Mouse (Mus musculus) limb, embryonic 15.5 days (tissue): ENCODE data around the gene Wdr47. TPM values are rescaled to one million over a fixed set of nuclear protein-coding genes. Genes with fewer than 3 reads are reported as not detected.
"Not testable (repeated sequence)": the region's sequence is repeated elsewhere in the genome, so short reads cannot be mapped to it uniquely, and the experiment has no call there.

Experiments used
- ATAC-seq: fragments of 200-750 bp; cut with Nextera tagmentation; 2 replicates; pipeline ENCODE4 v1.8.0; 2017; ENCODE audit warnings: low read depth, moderate TSS enrichment; ENCODE audit not compliant: insufficient number of reproducible peaks, low FRiP score, low TSS enrichment
- H3K27ac ChIP-seq: fragments of 300-500 bp; sonication (generic); 2 replicates; pipeline ENCODE4 v1.5.1; 2015; ENCODE audit warnings: moderate library complexity, mild to moderate bottlenecking, inconsistent platforms
- H3K27me3 ChIP-seq: fragments of 300-500 bp; sonication (generic); 2 replicates; pipeline ENCODE4 v1.6.1; 2015; ENCODE audit warnings: inconsistent platforms
- H3K36me3 ChIP-seq: fragments of 300-500 bp; sonication (generic); 2 replicates; pipeline ENCODE4 v1.6.1; 2015; ENCODE audit warnings: inconsistent platforms
- H3K4me1 ChIP-seq: fragments of 300-500 bp; sonication (generic); 2 replicates; pipeline ENCODE4 v1.6.1; 2015; ENCODE audit warnings: inconsistent platforms
- H3K4me2 ChIP-seq: fragments of 300-500 bp; sonication (generic); 2 replicates; pipeline ENCODE4 v1.6.1; 2015; ENCODE audit warnings: mild to moderate bottlenecking, inconsistent platforms
- H3K4me3 ChIP-seq: fragments of 300-500 bp; sonication (generic); 2 replicates; pipeline ENCODE4 v1.5.1; 2015; ENCODE audit warnings: mild to moderate bottlenecking, inconsistent platforms
- H3K9ac ChIP-seq: fragments of 300-500 bp; sonication (generic); 2 replicates; pipeline ENCODE4 v1.6.1; 2015; ENCODE audit warnings: inconsistent platforms
- H3K9me3 ChIP-seq: fragments of 300-500 bp; sonication (generic); 2 replicates; pipeline ENCODE4 v1.6.1; 2016; ENCODE audit warnings: inconsistent platforms
- WGBS: fragments of 180-500 bp; shearing (Covaris S2); methylation state at CpG from one replicate; pipeline ENCODE4 v1.1.7; 2015; 5-methylcytosine and 5-hydroxymethylcytosine counted together
- polyA plus RNA-seq: library from polyadenylated mRNA; unstranded; fragments of >200 nt; fragmentation: Nextera tagmentation; extraction: Ambion mirVana; gene quantifications from 2 replicates; pipeline ENCODE4 v1.2.1, GENCODE M21; 2015

Gene Wdr47
- 15.8 and 18.1 TPM in 2 replicates for polyA plus RNA-seq

- Histone ChIP-seq H3K36me3 (no peaks in the 10 kb centered on the region), H3K4me3 (peak within 1 kb of the TSS; percentile 95), H3K27me3 (no peaks in the 10 kb centered on the region), H3K27ac (peak within 1 kb of the TSS; percentile 75), H3K9me3 (no peaks in the 10 kb centered on the region), H3K9ac (peak within 1 kb of the TSS; percentile 79), H3K4me2 (peak within 1 kb of the TSS; percentile 98), H3K4me1 (peaks cover 11% of the 10 kb centered on the region)
- peak; percentile 99 for ATAC-seq
- WGBS, result 5% methylated on average over 44 of the region's 44 CpGs
These were observed at the start of gene Wdr47 for GRCm38 (mm10) chr3:108590786-108591529. TSS of gene Wdr47 (plus strand) at chr3:108591279.

GRCm38 (mm10) chr3:108542299-108542698 is 48.8 kb upstream of the Wdr47 start:
- Histone ChIP-seq H3K4me2 (no peak overlapping the region), H3K27me3 (no peaks in the 10 kb centered on the region), H3K9ac (no peak overlapping the region), H3K4me3 (no peak overlapping the region), H3K36me3 (no peaks in the 10 kb centered on the region), H3K4me1 (peaks cover 5% of the 10 kb centered on the region), H3K27ac (no peak overlapping the region), H3K9me3 (no peaks in the 10 kb centered on the region)
- 78% methylated on average over 11 of the region's 11 CpGs for WGBS
- no peak for ATAC-seq

- H3K4me1 ChIP-seq, result no peaks in the 10 kb centered on the region
- H3K4me2 ChIP-seq, result peak overlapping the region; percentile 69
- no peaks in the 10 kb centered on the region for H3K27me3 ChIP-seq
- H3K9me3 ChIP-seq, result no peaks in the 10 kb centered on the region
- peak overlapping the region; percentile 82 for H3K4me3 ChIP-seq
- peak; percentile 32 for ATAC-seq
- 0% methylated on average over 40 of the region's 42 CpGs for WGBS
- peak overlapping the region; percentile 89 for H3K27ac ChIP-seq
- H3K9ac ChIP-seq, result peak overlapping the region; percentile 96
- peaks cover 26% of the 10 kb centered on the region for H3K36me3 ChIP-seq
These were observed 36.9 kb upstream of the Wdr47 start for GRCm38 (mm10) chr3:108554111-108554561.

GRCm38 (mm10) chr3:108554587-108555312 is 36.3 kb upstream of the Wdr47 start:
- H3K36me3 ChIP-seq, result peaks cover 30% of the 10 kb centered on the region

DNA sequence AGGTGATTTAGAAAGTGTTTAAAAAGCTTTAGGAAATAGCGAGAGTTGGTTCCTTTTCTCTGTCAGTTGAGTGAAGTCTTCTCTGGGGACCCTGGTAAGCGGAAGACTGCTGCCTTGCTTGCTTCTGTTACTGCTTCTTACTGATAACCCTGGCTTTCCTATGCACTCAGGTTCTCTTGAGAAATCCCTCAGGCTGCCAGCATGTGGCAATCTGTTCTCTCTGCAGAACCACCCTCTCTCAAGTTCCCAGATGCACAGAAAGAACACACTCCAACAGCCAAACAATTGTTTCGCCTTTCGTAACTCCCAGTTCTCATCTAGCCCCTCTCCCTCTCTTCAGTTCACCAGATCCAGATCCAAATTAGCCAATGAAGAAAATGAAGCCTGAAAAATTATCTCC is 33.2 kb upstream of the Wdr47 start:
- ATAC-seq, result no peak
- Histone ChIP-seq H3K27me3 (no peaks in the 10 kb centered on the region), H3K9ac (no peak overlapping the region), H3K4me3 (no peak overlapping the region), H3K36me3 (peaks cover 39% of the 10 kb centered on the region), H3K9me3 (no peaks in the 10 kb centered on the region), H3K4me2 (no peak overlapping the region), H3K27ac (no peak overlapping the region), H3K4me1 (peaks cover 13% of the 10 kb centered on the region)
- WGBS, result 93% methylated on average over 4 of the region's 4 CpGs

More at GRCm38 (mm10) chr3:108554587-108555312, 36.3 kb upstream of the Wdr47 start:
- H3K4me3 ChIP-seq, result peak overlapping the region; percentile 82
- no peaks in the 10 kb centered on the region for H3K27me3 ChIP-seq
- H3K4me1 ChIP-seq, result no peaks in the 10 kb centered on the region
- peak; percentile 91 for ATAC-seq
- H3K9me3 ChIP-seq, result no peaks in the 10 kb centered on the region
- peak overlapping the region; percentile 89 for H3K27ac ChIP-seq
- 14% methylated on average over 21 of the region's 22 CpGs for WGBS
- peak overlapping the region; percentile 69 for H3K4me2 ChIP-seq
- peak overlapping the region; percentile 96 for H3K9ac ChIP-seq

DNA sequence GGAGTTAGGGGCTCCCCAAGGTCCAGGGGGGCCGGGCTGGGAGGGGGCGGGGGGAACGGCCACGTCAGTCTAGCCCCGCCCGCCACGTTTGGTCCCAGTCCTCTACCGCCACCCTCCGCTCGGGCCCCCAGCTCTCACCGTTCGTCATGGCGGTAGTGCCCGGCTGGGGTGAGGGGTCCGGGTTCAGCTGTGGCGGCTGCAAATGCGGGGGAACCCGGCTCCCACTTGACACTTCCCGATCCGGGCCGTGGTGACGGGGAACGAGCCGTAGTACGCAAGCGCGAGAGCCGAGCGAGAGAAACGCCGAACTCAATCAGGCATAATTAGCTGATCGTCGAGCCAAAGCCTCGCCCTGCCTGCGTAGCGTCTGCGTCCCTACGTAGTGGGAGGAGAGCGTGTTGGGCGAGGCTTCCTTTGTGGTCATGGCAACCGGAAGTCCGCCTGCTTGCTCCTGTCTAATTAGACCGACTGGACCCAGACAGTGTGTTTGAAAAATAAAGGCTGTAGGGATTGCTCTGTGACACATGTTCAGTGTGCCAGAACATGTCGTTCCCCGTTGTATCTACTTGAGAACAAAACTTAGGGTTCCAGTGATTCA is 28.8 kb upstream of the Wdr47 start, which contains the start of gene Tmem167b:
Tmem167b (minus strand) TSS at position 334 of the 598 bp plus-strand sequence.
- WGBS, result under 1% methylated on average over 45 of the region's 45 CpGs

DNA sequence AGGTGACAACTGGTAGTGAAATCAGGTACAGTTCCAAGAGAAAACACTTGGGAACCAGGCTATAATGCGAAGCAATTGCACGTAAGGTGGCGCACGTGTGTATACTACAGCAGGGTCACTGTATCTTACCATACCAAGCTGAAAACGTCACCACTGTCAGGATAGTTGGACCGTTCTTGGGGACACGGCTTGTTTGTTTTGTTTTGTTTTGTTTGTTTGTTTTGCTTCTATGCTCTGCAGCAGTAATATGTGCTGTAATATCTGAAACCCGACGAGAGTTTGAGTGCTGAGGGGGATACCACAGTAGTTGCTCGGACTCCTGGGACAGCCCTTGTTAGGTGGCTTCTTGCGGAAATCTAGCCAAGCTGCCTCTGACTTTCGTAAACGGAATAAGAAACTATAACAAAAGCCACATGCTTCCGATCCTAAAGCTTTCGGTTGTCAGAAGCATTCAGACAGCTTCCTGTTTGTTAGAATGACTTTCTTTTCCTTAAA is 28.3 kb upstream of the Wdr47 start:
- ATAC-seq, result no peak
- WGBS, result 5% methylated on average over 15 of the region's 15 CpGs
- Histone ChIP-seq H3K9me3 (no peaks in the 10 kb centered on the region), H3K9ac (0 out of 2 replicates have a peak overlapping the region, but pooled peaks have one; percentile 1), H3K36me3 (peaks cover 26% of the 10 kb centered on the region), H3K4me1 (peaks cover 13% of the 10 kb centered on the region), H3K27ac (peak overlapping the region; percentile 96), H3K27me3 (no peaks in the 10 kb centered on the region), H3K4me2 (peak overlapping the region; percentile 73), H3K4me3 (peak overlapping the region; percentile 83)

More for the DNA sequence above, 28.8 kb upstream of the Wdr47 start, which contains the start of gene Tmem167b:
- H3K9ac ChIP-seq, result peak within 1 kb of the TSS; percentile 60
- no peaks in the 10 kb centered on the region for H3K9me3 ChIP-seq
- H3K27me3 ChIP-seq, result no peaks in the 10 kb centered on the region
- H3K27ac ChIP-seq, result peak within 1 kb of the TSS; percentile 96
- H3K4me3 ChIP-seq, result peak within 1 kb of the TSS; percentile 83
- H3K36me3 ChIP-seq, result peaks cover 30% of the 10 kb centered on the region
- H3K4me1 ChIP-seq, result peaks cover 13% of the 10 kb centered on the region
- H3K4me2 ChIP-seq, result peak within 1 kb of the TSS; percentile 73
- peak; percentile 95 for ATAC-seq

DNA sequence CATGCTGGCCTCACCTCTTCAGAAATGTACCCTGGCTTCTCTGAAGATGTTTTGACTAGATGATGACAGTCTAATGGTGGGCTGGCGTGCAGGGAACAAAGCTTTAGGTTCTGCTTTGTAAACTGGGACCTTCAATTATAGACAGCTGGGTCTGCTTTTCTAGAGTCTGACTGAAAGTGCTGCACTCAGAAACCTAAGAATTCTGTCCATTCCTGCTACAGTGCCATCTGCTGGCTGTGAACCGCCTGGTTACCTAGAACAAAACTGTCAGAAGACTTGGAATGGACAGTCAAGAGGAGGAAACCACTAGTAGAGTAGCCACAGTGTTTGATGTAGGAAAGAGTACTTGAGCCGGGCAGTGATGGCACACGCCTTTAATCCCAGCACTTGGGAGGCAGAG is 27.8 kb upstream of the Wdr47 start:
- Histone ChIP-seq H3K9ac (0 out of 2 replicates have a peak overlapping the region, but pooled peaks have one; percentile 1), H3K27ac (peak overlapping the region; percentile 96), H3K4me1 (peaks cover 13% of the 10 kb centered on the region), H3K9me3 (no peaks in the 10 kb centered on the region), H3K4me3 (peak overlapping the region; percentile 83), H3K36me3 (peaks cover 21% of the 10 kb centered on the region), H3K4me2 (peak overlapping the region; percentile 73), H3K27me3 (no peaks in the 10 kb centered on the region)
- 7% methylated on average over 4 of the region's 4 CpGs for WGBS
- ATAC-seq, result no peak

DNA sequence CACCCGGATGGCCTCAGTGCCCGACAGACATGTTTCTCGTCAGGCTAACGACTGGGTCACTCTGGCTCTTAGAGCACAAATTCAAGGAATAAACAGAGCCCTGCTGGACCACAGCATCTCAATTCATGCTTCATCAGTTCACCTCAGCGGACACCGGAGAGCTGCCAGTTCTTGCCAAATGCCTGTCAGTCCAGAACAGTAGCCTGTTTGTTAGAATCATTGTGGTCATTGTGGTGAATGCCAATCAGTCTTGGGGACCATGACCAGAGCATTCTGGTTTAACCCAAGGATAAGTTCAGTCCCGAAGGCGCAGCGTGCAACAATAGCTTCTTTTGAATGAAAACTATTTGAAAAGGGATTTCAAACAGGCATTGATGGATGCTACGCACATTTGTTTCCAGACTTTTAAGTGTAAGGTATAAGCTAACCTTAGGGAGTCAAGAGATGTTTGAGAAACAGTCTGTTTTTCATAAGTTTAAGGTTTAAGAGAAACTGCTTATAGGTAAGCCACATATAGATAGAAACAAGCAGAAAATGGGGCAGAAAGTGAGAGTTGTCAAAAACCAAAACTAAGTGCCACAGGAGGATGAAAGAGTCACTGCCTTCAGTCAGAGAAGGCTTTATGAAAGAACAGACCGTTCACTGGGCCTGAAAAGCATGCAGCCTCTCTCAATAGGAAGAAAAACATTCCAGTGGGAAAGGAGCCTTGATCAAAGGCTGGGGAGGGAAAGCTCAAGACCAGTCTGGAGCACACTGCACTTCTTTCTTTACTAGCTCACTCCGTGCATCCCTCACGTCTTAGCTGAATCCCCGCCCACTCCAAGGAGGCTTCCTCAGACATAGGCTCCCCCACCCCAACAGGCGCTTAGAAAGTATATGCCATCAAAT is 22.8 kb upstream of the Wdr47 start:
- H3K4me3 ChIP-seq, result no peak overlapping the region
- no peak overlapping the region for H3K9ac ChIP-seq
- no peaks in the 10 kb centered on the region for H3K27me3 ChIP-seq
- H3K9me3 ChIP-seq, result no peaks in the 10 kb centered on the region
- ATAC-seq, result no peak
- H3K36me3 ChIP-seq, result no peaks in the 10 kb centered on the region
- 58% methylated on average over 15 of the region's 15 CpGs for WGBS
- peak overlapping the region; percentile 57; the same call in 1 of the 2 replicates for H3K27ac ChIP-seq
- H3K4me2 ChIP-seq, result no peak overlapping the region
- H3K4me1 ChIP-seq, result peaks cover 14% of the 10 kb centered on the region

DNA sequence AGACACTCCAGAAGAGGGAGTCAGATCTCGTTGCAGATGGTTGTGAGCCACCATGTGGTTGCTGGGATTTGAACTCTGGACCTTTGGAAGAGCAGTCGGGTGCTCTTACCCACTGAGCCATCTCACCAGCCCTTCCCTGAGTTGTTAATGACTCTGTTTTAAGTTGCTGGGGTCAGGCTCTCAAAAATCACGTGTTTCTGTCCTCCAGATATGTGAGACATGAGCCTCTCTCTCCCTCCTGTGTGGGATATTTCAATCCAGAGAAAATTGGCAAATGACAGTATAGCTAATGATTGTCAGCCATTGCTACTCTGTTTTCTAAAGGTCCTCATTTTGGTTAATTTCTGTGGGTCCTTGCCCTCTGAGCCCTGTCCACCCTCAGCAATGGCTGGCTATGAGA is 21.4 kb upstream of the Wdr47 start:
- not testable (repeated sequence) for ATAC-seq, H3K27ac ChIP-seq, H3K4me3 ChIP-seq, H3K9ac ChIP-seq, H3K4me2 ChIP-seq, H3K36me3 ChIP-seq, H3K9me3 ChIP-seq, H3K27me3 ChIP-seq
- 51% methylated on average over 3 of the region's 3 CpGs for WGBS
- peaks cover 18% of the 10 kb centered on the region for H3K4me1 ChIP-seq

DNA sequence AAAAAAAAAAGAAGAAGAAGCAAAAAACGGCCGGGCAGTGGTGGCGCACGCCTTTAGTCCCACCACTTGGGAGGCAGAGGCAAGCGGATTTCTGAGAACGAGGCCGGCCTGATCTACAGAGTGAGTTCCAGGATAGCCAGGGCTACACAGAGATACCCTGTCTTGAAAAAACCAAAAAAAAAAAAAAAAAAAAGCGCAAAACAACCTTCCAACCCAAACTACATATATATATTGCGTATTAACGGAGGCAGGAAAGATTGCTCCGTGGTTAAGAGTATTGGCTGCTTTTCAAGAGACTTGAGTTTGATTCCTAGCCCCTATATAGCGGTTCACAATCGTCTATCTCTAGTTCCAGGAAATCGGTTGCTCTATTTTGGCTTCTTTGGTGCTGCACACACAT is 20.3 kb upstream of the Wdr47 start:
- ATAC-seq, result no peak
- no peaks in the 10 kb centered on the region for H3K27me3 ChIP-seq
- no peaks in the 10 kb centered on the region for H3K9me3 ChIP-seq
- H3K4me1 ChIP-seq, result peaks cover 18% of the 10 kb centered on the region
- H3K4me2 ChIP-seq, result no peak overlapping the region; the same call in 1 of the 2 replicates
- H3K4me3 ChIP-seq, result peak overlapping the region; percentile 72; the same call in 1 of the 2 replicates
- H3K27ac ChIP-seq, result no peak overlapping the region
- 87% methylated on average over 14 of the region's 14 CpGs for WGBS
- H3K9ac ChIP-seq, result no peak overlapping the region
- H3K36me3 ChIP-seq, result no peaks in the 10 kb centered on the region
